Mouse (Mus musculus): ENCODE measurements around the gene Chd5. TPM values are rescaled to one million over a fixed set of nuclear protein-coding genes. Genes with fewer than 3 reads are reported as not detected.

The Chd5 gene
- 0.38 TPM in 1 of 2 replicates, not detected in the other for polyA plus RNA-seq (2015; fragmentation: Nextera tagmentation; extraction: Ambion mirVana)

DNA sequence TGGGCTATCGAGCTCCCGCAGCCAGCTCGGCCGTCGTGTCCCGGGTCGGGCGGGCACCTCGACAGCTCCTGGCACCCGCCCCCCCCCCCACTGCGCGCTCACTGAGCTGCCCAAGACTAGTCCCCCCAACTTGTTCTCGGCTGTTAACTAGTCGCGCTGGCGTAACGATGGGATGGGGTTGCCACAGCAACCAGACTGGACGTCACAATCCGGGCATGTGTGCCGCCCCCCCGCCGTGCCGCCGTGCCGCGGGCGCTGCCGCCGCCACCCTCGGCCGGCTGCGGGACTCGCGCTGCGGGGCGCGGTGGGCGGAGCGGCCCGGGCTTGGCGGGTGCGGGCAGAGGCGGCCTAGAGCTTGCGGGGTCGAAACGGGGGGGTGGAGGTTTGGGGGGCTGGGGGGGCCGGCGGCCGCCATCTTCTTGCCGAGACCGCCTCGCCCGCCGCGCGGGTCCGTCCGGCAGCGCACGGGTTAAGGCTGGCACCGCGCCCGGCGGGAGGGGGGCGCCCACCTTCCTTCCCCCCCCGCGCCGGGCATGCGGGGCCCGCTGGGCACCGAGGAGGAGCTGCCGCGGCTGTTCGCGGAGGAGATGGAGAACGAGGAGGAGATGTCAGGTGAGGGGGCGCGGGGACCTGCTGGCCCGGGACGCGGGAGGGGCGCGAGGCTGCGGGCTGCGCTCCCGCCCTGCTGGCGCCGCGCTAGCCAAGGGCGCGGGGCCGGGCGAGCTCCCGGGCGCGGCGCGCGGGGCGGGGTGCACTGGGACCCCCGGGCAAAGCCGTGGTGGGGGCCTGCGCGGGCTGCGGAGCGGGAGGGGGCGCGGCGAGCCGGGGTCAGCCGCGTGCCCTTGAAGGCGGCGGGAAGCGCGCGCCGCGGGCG, at the start of gene Chd5:
TSS of gene Chd5 (plus strand) at position 233 of the 874 bp plus-strand sequence.
- Histone ChIP-seq H3K4me2 (ENCODE audit: low read depth, low read length) (peak within 1 kb of the TSS; percentile 55), H3K9ac (replicated peaks) (no peak within 1 kb of the TSS), H3K4me3 (ENCODE audit: low read depth, low read length) (peak within 1 kb of the TSS; percentile 38), H3K36me3 (replicated peaks; ENCODE audit: insufficient read depth, low read length) (peaks cover 6% of the 10 kb centered on the region), H3K4me1 (ENCODE audit: insufficient read depth) (peaks cover 4% of the 10 kb centered on the region), H3K27ac (ENCODE audit: low read depth) (no peak within 1 kb of the TSS), H3K27me3 (ENCODE audit: insufficient read depth, low read length) (peaks cover 41% of the 10 kb centered on the region), H3K9me3 (ENCODE audit: low read length) (no peaks in the 10 kb centered on the region)
- WGBS (ENCODE audit: insufficient replicate concordance) = 2% methylated on average over 60 of the region's 120 CpGs
- ATAC-seq (no peak), DNase-seq (no peak)
- no peak for TF ChIP-seq EP300 (IDR thresholded peaks at IDR 0.05; ENCODE audit: low read depth)
- no peak for TF ChIP-seq CTCF (IDR thresholded peaks at IDR 0.05; ENCODE audit: low read depth)

DNA sequence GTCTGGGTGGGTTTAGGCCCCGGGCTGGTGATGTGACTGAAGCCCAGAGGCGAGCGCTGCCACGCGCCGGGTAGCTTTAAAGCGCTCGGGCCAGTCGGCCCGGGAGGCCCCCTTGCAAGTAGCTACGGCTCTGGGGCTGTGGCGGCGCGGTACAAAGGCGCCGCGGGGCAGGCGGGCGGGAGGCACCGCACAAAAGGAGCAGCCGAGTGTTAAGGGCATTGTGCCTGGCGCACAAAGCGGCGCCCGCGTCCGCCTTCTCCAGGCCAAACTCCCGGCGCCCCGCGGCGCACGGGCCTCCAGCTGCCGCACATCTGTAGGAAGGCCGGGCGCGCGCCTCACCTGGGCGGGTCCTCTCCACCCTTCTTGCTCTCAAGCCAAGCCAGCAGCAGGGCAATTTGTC, 48.1 kb upstream of the Chd5 start:
- H3K9me3 ChIP-seq (ENCODE audit: low read length) = no peaks in the 10 kb centered on the region
- no peak overlapping the region for H3K4me3 ChIP-seq (ENCODE audit: low read depth, low read length)
- no peak overlapping the region for H3K4me2 ChIP-seq (ENCODE audit: low read depth, low read length)
- no peak for ATAC-seq
- H3K27ac ChIP-seq (ENCODE audit: low read depth) = no peak overlapping the region
- DNase-seq = no peak
- H3K9ac ChIP-seq (replicated peaks) = no peak overlapping the region
- TF ChIP-seq CTCF (IDR thresholded peaks at IDR 0.05; ENCODE audit: low read depth) = no peak
- TF ChIP-seq EP300 (IDR thresholded peaks at IDR 0.05; ENCODE audit: low read depth) = no peak
- WGBS (ENCODE audit: insufficient replicate concordance) = 2% methylated on average over 39 of the region's 39 CpGs
- peaks cover 4% of the 10 kb centered on the region for H3K4me1 ChIP-seq (ENCODE audit: insufficient read depth)
- H3K36me3 ChIP-seq (replicated peaks; ENCODE audit: insufficient read depth, low read length) = no peaks in the 10 kb centered on the region
- peaks cover 74% of the 10 kb centered on the region for H3K27me3 ChIP-seq (ENCODE audit: insufficient read depth, low read length)

DNA sequence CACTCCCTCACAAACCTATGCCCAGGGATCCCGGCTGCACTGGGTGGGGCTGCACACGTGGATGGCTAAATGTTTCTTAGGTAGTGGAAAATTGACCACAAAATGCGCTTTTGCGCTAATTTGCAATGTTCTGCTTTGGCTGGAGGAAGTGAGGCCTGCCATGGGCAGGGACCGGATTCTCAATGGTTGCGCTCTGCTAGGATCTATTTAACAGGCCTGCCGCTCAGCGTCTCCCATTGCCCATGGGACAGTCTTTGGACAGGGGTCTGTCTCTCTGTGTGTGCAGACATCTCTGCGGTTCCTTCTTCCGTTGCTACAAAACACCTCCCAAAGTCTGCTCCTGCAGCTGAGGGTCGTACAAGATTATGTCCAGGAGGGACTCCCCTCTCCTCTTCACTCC, 47.5 kb upstream of the Chd5 start:
- Histone ChIP-seq H3K4me2 (ENCODE audit: low read depth, low read length) (no peak overlapping the region), H3K9me3 (ENCODE audit: low read length) (no peaks in the 10 kb centered on the region), H3K9ac (replicated peaks) (no peak overlapping the region), H3K4me1 (ENCODE audit: insufficient read depth) (peaks cover 10% of the 10 kb centered on the region), H3K4me3 (ENCODE audit: low read depth, low read length) (no peak overlapping the region), H3K36me3 (replicated peaks; ENCODE audit: insufficient read depth, low read length) (no peaks in the 10 kb centered on the region), H3K27me3 (ENCODE audit: insufficient read depth, low read length) (peaks cover 68% of the 10 kb centered on the region), H3K27ac (ENCODE audit: low read depth) (no peak overlapping the region)
- DNase-seq (no peak), ATAC-seq (no peak)
- 22% methylated on average over 11 of the region's 11 CpGs for WGBS (ENCODE audit: insufficient replicate concordance)
- no peak for TF ChIP-seq EP300 (IDR thresholded peaks at IDR 0.05; ENCODE audit: low read depth)

DNA sequence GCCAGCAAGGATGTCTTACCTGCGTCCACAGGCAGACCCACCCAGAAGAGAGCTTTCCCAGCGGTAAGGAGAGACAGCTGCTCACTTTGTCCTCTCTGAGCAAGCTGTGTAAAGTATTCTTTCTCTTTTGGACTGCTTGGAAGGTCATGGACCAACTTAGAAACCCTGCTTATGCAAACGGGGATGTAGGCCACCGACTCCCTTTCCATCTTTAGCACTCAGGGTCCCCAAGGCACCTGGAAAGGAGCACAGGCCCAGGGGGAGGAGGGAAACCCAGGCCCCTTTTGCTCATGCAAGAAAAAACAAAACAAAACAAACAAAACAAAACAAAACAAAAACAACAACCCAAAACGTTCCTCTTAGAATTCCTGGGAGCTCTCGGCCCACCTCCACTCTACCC, 46.9 kb upstream of the Chd5 start, which contains the start of gene Hes3:
TSS of gene Hes3 (minus strand) at position 101 of the 400 bp plus-strand sequence.
- DNase-seq (no peak), ATAC-seq (no peak)
- H3K9ac ChIP-seq (replicated peaks) = no peak within 1 kb of the TSS
- no peaks in the 10 kb centered on the region for H3K9me3 ChIP-seq (ENCODE audit: low read length)
- H3K27ac ChIP-seq (ENCODE audit: low read depth) = no peak within 1 kb of the TSS
- no peak within 1 kb of the TSS for H3K4me2 ChIP-seq (ENCODE audit: low read depth, low read length)
- peaks cover 62% of the 10 kb centered on the region for H3K27me3 ChIP-seq (ENCODE audit: insufficient read depth, low read length)
- no peak within 1 kb of the TSS for H3K4me3 ChIP-seq (ENCODE audit: low read depth, low read length)
- H3K36me3 ChIP-seq (replicated peaks; ENCODE audit: insufficient read depth, low read length) = no peaks in the 10 kb centered on the region
- peaks cover 10% of the 10 kb centered on the region for H3K4me1 ChIP-seq (ENCODE audit: insufficient read depth)
- WGBS (ENCODE audit: insufficient replicate concordance) = 39% methylated on average over 6 of the region's 6 CpGs
- TF ChIP-seq EP300 (IDR thresholded peaks at IDR 0.05; ENCODE audit: low read depth) (no peak), CTCF (IDR thresholded peaks at IDR 0.05; ENCODE audit: low read depth) (no peak)

DNA sequence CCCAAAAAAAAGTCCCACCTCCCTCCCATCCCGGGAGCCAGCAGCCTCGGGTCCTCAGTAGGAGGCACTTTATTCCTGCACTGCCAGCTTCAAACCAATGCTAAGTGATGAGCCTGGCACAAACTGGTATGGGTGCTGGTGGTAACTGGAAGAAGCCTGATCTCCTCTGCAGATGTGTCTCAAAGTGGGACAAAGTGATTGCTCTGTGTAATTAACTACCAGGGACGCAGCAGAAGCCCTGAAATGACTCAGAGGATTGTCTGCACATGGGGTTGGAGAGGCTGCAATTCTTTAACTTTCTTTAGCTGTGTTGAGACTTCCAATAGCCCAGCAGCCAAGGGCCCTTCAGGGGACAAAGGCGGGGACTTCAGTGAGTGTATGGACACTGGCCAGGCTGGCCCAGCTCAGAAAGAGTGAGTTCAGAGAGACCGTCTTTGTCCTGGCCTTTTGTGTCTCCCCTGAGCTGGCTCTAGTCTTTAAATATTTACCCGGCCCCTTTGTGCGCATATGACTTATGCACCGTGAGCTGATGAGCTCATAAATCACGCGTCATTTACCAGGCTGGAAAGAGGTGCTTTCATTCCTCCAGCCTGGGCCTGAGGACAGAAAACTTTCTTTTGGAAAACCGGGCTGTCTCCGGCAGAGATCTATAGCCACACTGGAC, 46.2 kb upstream of the Chd5 start:
- TF ChIP-seq CTCF (IDR thresholded peaks at IDR 0.05; ENCODE audit: low read depth) (no peak), EP300 (IDR thresholded peaks at IDR 0.05; ENCODE audit: low read depth) (no peak)
- Histone ChIP-seq H3K27ac (ENCODE audit: low read depth) (no peak overlapping the region), H3K4me2 (ENCODE audit: low read depth, low read length) (no peak overlapping the region), H3K27me3 (ENCODE audit: insufficient read depth, low read length) (peaks cover 55% of the 10 kb centered on the region), H3K9me3 (ENCODE audit: low read length) (no peaks in the 10 kb centered on the region), H3K4me3 (ENCODE audit: low read depth, low read length) (no peak overlapping the region), H3K4me1 (ENCODE audit: insufficient read depth) (peaks cover 10% of the 10 kb centered on the region), H3K36me3 (replicated peaks; ENCODE audit: insufficient read depth, low read length) (no peaks in the 10 kb centered on the region), H3K9ac (replicated peaks) (no peak overlapping the region)
- ATAC-seq = no peak
- no peak for DNase-seq
- 35% methylated on average over 12 of the region's 12 CpGs for WGBS (ENCODE audit: insufficient replicate concordance)

DNA sequence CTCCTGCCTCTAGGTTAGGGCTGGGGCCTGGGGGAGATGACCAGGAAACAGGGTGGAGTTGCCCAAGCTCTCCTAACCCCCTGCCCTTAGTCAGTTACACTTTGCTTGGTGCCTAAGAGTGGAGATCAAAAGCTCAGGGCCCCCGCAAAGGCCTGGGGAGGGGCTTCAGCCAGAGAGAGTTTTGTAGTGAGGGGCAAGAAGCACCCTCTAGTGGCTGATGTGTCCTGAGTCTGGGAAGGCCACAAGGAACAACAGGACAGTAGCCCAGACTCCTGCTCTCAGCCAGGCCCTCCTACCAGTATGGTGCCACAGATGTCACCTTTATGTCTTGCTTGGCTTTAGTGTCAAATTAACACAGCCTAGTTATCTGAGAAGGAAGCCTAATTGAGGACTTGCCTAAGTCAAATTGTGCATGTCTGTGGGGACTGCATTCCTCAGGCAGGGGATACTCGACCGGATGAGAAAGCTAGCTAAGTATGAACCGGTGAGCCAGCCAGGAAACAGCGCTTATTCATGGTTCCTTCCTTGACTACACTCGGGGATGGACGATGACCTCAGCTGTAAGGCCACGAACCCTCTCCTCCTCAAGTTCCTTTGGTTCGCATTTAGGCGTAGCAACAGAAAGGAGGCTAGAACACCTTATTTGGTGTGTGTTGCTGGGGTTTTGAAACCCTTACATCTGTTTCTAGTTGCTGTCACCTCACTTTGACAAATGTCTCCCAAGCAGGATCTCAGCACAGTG, 44.1 kb upstream of the Chd5 start:
- Histone ChIP-seq H3K9ac (replicated peaks) (no peak overlapping the region), H3K9me3 (ENCODE audit: low read length) (no peaks in the 10 kb centered on the region), H3K27ac (ENCODE audit: low read depth) (no peak overlapping the region), H3K4me2 (ENCODE audit: low read depth, low read length) (no peak overlapping the region), H3K36me3 (replicated peaks; ENCODE audit: insufficient read depth, low read length) (no peaks in the 10 kb centered on the region), H3K27me3 (ENCODE audit: insufficient read depth, low read length) (peaks cover 40% of the 10 kb centered on the region), H3K4me3 (ENCODE audit: low read depth, low read length) (no peak overlapping the region), H3K4me1 (ENCODE audit: insufficient read depth) (peaks cover 22% of the 10 kb centered on the region)
- ATAC-seq (no peak), DNase-seq (no peak)
- 44% methylated on average over 10 of the region's 10 CpGs for WGBS (ENCODE audit: insufficient replicate concordance)
- 0 out of 2 replicates have a peak, but pooled peaks have one; percentile 9 for TF ChIP-seq CTCF (IDR thresholded peaks at IDR 0.05; ENCODE audit: low read depth)
- TF ChIP-seq EP300 (IDR thresholded peaks at IDR 0.05; ENCODE audit: low read depth) = no peak

All from liver, postnatal 0 days (tissue).